Mouse (Mus musculus) limb, embryonic 14.5 days (tissue): ENCODE results near the gene Cyp2b19. TPM values are rescaled to one million over a fixed set of nuclear protein-coding genes. Genes with fewer than 3 reads are reported as not detected.

ENCODE experiments used
- ATAC-seq: fragments of 200-750 bp; cut with Nextera tagmentation; 2 replicates; pipeline ENCODE4 v1.8.0; 2017; ENCODE audit warnings: low read depth, moderate number of reproducible peaks, moderate TSS enrichment; ENCODE audit not compliant: low FRiP score
- DNase-seq: peaks from one replicate; pipeline ENCODE4 v3.0.0-alpha.2; 2015; ENCODE audit warnings: low spot score
- H3K27ac ChIP-seq: fragments of 300-500 bp; sonication (generic); replicated peaks from 2 replicates; pipeline ENCODE4 v1.5.1; 2014; ENCODE audit warnings: low read depth, mild to moderate bottlenecking, low read length, moderate library complexity, mixed read lengths
- H3K27me3 ChIP-seq: fragments of 300-500 bp; sonication (generic); 2 replicates; pipeline ENCODE4 v1.6.1; 2014; ENCODE audit warnings: low read length, mixed read lengths; ENCODE audit not compliant: control insufficient read depth, insufficient read depth
- H3K36me3 ChIP-seq: fragments of 300-500 bp; sonication (generic); 2 replicates; pipeline ENCODE4 v1.6.1; 2014; ENCODE audit warnings: mild to moderate bottlenecking, low read length, moderate library complexity, mixed read lengths; ENCODE audit not compliant: control insufficient read depth, insufficient read depth
- H3K4me1 ChIP-seq: fragments of 300-500 bp; sonication (generic); 2 replicates; pipeline ENCODE4 v1.6.1; 2014; ENCODE audit warnings: antibody characterized with exemption, low read length, mixed read lengths; ENCODE audit not compliant: control insufficient read depth, insufficient read depth
- H3K4me2 ChIP-seq: fragments of 300-500 bp; sonication (generic); replicated peaks from 2 replicates; pipeline ENCODE4 v1.6.1; 2014; ENCODE audit warnings: low read depth, mild to moderate bottlenecking, low read length, moderate library complexity; ENCODE audit not compliant: severe bottlenecking
- H3K4me3 ChIP-seq: fragments of 300-500 bp; sonication (generic); replicated peaks from 2 replicates; pipeline ENCODE4 v1.5.1; 2014; ENCODE audit warnings: low read length
- H3K9ac ChIP-seq: fragments of 300-500 bp; sonication (generic); 2 replicates; pipeline ENCODE4 v1.6.1; 2014; ENCODE audit warnings: mild to moderate bottlenecking, low read depth, low read length, moderate library complexity; ENCODE audit not compliant: severe bottlenecking
- H3K9me3 ChIP-seq: fragments of 300-500 bp; sonication (generic); 2 replicates; pipeline ENCODE4 v1.6.1; 2016; ENCODE audit warnings: low read length; ENCODE audit not compliant: control insufficient read depth
- POLR2A ChIP-seq: fragments of 200-500 bp; IDR thresholded peaks from 2 replicates; pipeline ENCODE4 v1.8.0; 2012; ENCODE audit warnings: inconsistent platforms, mild to moderate bottlenecking, moderate library complexity, borderline replicate concordance; ENCODE audit not compliant: insufficient read depth, insufficient read length; ENCODE audit errors: extremely low read depth
- WGBS: fragments of 180-500 bp; shearing (Covaris S2); extraction: QIAGEN DNeasy Blood & Tissue Kit; methylation state at CpG from one replicate; pipeline ENCODE4 v1.1.7; 2014; 5-methylcytosine and 5-hydroxymethylcytosine counted together
- polyA plus RNA-seq, 2 experiments: library from polyadenylated mRNA; depleted of rRNA in 1 of 2; stranded (reverse) in 1 of 2; unstranded in 1 of 2; fragments of >200 nt; fragmentation: Nextera tagmentation in 1 of 2; extraction: Ambion mirVana in 1 of 2; gene quantifications; 2 replicates each; pipeline versions ENCODE4 v1.2.1 to v1.2.3; 2012 to 2014

The Cyp2b19 gene
- polyA plus RNA-seq, 2 experiments, result 0.77 to 1.2 TPM

GRCm38 (mm10) chr7:26789984-26790383, 33.0 kb downstream of the Cyp2b19 start:
- no peaks in the 10 kb centered on the region for H3K9me3 ChIP-seq
- TF ChIP-seq POLR2A, result no peak
- DNase-seq (no peak), ATAC-seq (no peak)
- no peak overlapping the region for H3K4me3 ChIP-seq
- H3K27ac ChIP-seq, result no peak overlapping the region
- no peaks in the 10 kb centered on the region for H3K4me1 ChIP-seq
- H3K36me3 ChIP-seq, result no peaks in the 10 kb centered on the region
- no peaks in the 10 kb centered on the region for H3K27me3 ChIP-seq
- H3K4me2 ChIP-seq, result no peak overlapping the region
- H3K9ac ChIP-seq, result no peak overlapping the region
- WGBS, result 78% methylated on average over 6 of the region's 6 CpGs

GRCm38 (mm10) chr7:26800104-26800503, 43.2 kb downstream of the Cyp2b19 start:
- Histone ChIP-seq H3K4me1 (no peaks in the 10 kb centered on the region), H3K27me3 (no peaks in the 10 kb centered on the region), H3K9me3 (no peaks in the 10 kb centered on the region), H3K4me3 (no peak overlapping the region), H3K27ac (no peak overlapping the region), H3K4me2 (no peak overlapping the region), H3K9ac (no peak overlapping the region), H3K36me3 (no peaks in the 10 kb centered on the region)
- no peak for ATAC-seq
- no peak for DNase-seq
- no peak for TF ChIP-seq POLR2A

GRCm38 (mm10) chr7:26800996-26801395, 44.1 kb downstream of the Cyp2b19 start:
- 90% methylated on average over 1 of the region's 1 CpGs for WGBS
- Histone ChIP-seq H3K9ac (no peak overlapping the region), H3K9me3 (no peaks in the 10 kb centered on the region), H3K27me3 (no peaks in the 10 kb centered on the region), H3K4me2 (no peak overlapping the region), H3K36me3 (no peaks in the 10 kb centered on the region), H3K27ac (no peak overlapping the region), H3K4me1 (no peaks in the 10 kb centered on the region), H3K4me3 (no peak overlapping the region)
- DNase-seq (no peak), ATAC-seq (no peak)
- TF ChIP-seq POLR2A, result no peak

- Histone ChIP-seq H3K9me3 (no peaks in the 10 kb centered on the region), H3K4me3 (no peak within 1 kb of the TSS), H3K27ac (no peak within 1 kb of the TSS), H3K4me2 (no peak within 1 kb of the TSS), H3K9ac (no peak within 1 kb of the TSS), H3K36me3 (no peaks in the 10 kb centered on the region), H3K27me3 (no peaks in the 10 kb centered on the region), H3K4me1 (no peaks in the 10 kb centered on the region)
- TF ChIP-seq POLR2A, result no peak
- 93% methylated on average over 2 of the region's 2 CpGs for WGBS
- ATAC-seq (no peak), DNase-seq (no peak)
Measured at GRCm38 (mm10) chr7:26808592-26808991, 51.6 kb downstream of the Cyp2b19 start, which contains the start of gene Cyp2g1. Gene Cyp2g1, plus strand, starts transcription at chr7:26808892.

Other genes starting within 250 kb of the Cyp2b19 start
- gene Nlrp9a, start 222.1 kb upstream of the Cyp2b19 start, polyA plus RNA-seq (2012; rRNA removed), result not detected in 2 replicates
- gene Nlrp9a, start 222.1 kb upstream of the Cyp2b19 start, polyA plus RNA-seq (2014; fragmentation: Nextera tagmentation; extraction: Ambion mirVana), result not detected in 2 replicates
- gene Vmn1r185, start 138.7 kb upstream of the Cyp2b19 start, polyA plus RNA-seq (2012; rRNA removed), result not detected in 2 replicates
- gene Vmn1r185, start 138.7 kb upstream of the Cyp2b19 start, polyA plus RNA-seq (2014; fragmentation: Nextera tagmentation; extraction: Ambion mirVana), result not detected in 2 replicates
- not detected in 2 replicates for gene Cyp2b23, start 70.7 kb upstream of the Cyp2b19 start, polyA plus RNA-seq (2012; rRNA removed)
- not detected in 2 replicates for gene Cyp2b23, start 70.7 kb upstream of the Cyp2b19 start, polyA plus RNA-seq (2014; fragmentation: Nextera tagmentation; extraction: Ambion mirVana)
- gene Cyp2g1, start 51.8 kb downstream of the Cyp2b19 start, polyA plus RNA-seq (2012; rRNA removed), result not detected in 2 replicates
- gene Cyp2g1, start 51.8 kb downstream of the Cyp2b19 start, polyA plus RNA-seq (2014; fragmentation: Nextera tagmentation; extraction: Ambion mirVana), result not detected in 2 replicates
- gene Cyp2a5, start 78.2 kb downstream of the Cyp2b19 start, polyA plus RNA-seq (2012; rRNA removed), result 0.09 TPM in 1 of 2 replicates, not detected in the other
- not detected in 2 replicates for gene Cyp2a5, start 78.2 kb downstream of the Cyp2b19 start, polyA plus RNA-seq (2014; fragmentation: Nextera tagmentation; extraction: Ambion mirVana)
- not detected in 2 replicates for gene Cyp2a22, start 182.2 kb downstream of the Cyp2b19 start, polyA plus RNA-seq (2012; rRNA removed)
- gene Cyp2a22, start 182.2 kb downstream of the Cyp2b19 start, polyA plus RNA-seq (2014; fragmentation: Nextera tagmentation; extraction: Ambion mirVana), result not detected in 2 replicates